In genomic region chr14:87415486-87415807, GRCm38 (mm10) we compare ENCODE assay signal across 8 mouse cellular contexts. TPM values are rescaled to one million over a fixed set of nuclear protein-coding genes. Genes with fewer than 3 reads are reported as not detected.
DNase-seq lines count a peak whose midpoint lies in the region; ATAC-seq and TF ChIP-seq lines count a peak whose summit lies in the region.

No protein-coding gene starts in this region.

- no peaks in the 10 kb centered on the region for H3K27me3 ChIP-seq in kidney, adult 2 months (replicated peaks; ENCODE audit: control insufficient read depth, insufficient read depth, low read length)
- H3K27me3 ChIP-seq in hindbrain, embryonic 11.5 days (ENCODE audit: control insufficient read depth, insufficient read depth, low read length) = no peaks in the 10 kb centered on the region
- no peaks in the 10 kb centered on the region for H3K27me3 ChIP-seq in midbrain, embryonic 11.5 days (ENCODE audit: control insufficient read depth, insufficient read depth, low read length)

- H3K4me3 ChIP-seq in kidney, adult 2 months (ENCODE audit: insufficient read depth, low read depth, low read length) = peak overlapping the region; percentile 32
- peak overlapping the region; percentile 62 for H3K4me3 ChIP-seq in bone marrow macrophage, adult 2 months (ENCODE audit: insufficient read depth, low read length)
- peak overlapping the region; percentile 82 for H3K4me3 ChIP-seq in hindbrain, embryonic 11.5 days (ENCODE audit: low read depth, low read length)
- peak overlapping the region; percentile 82 for H3K4me3 ChIP-seq in midbrain, embryonic 11.5 days (ENCODE audit: low read depth, low read length)

- peak overlapping the region; percentile 87 for H3K4me2 ChIP-seq in hindbrain, embryonic 11.5 days (replicated peaks; ENCODE audit: low read depth, low read length)
- H3K4me2 ChIP-seq in midbrain, embryonic 11.5 days = peak overlapping the region; percentile 59

- H3K9ac ChIP-seq in hindbrain, embryonic 11.5 days (ENCODE audit: low read depth, low read length) = no peak overlapping the region
- peak overlapping the region; percentile 95; the same call in 1 of the 2 replicates for H3K9ac ChIP-seq in midbrain, embryonic 11.5 days (ENCODE audit: low read length)

- H3K9me3 ChIP-seq in hindbrain, embryonic 11.5 days (ENCODE audit: control insufficient read depth, low read length) = no peaks in the 10 kb centered on the region
- H3K9me3 ChIP-seq in midbrain, embryonic 11.5 days (ENCODE audit: control insufficient read depth, low read length) = no peaks in the 10 kb centered on the region

- no peak for TF ChIP-seq POLR2A in kidney, adult 2 months (IDR thresholded peaks at IDR 0.05; ENCODE audit: low read depth, low read length)
- 0 out of 2 replicates have a peak, but pooled peaks have one; percentile 71 for TF ChIP-seq POLR2A in bone marrow macrophage, adult 2 months (IDR thresholded peaks at IDR 0.05; ENCODE audit: borderline replicate concordance, low read depth, low read length)

- H3K27ac ChIP-seq in kidney, adult 2 months (ENCODE audit: insufficient read depth, low read depth, low read length) = 0 out of 2 replicates have a peak overlapping the region, but pooled peaks have one; percentile 41
- peak overlapping the region; percentile 11; the same call in 1 of the 2 replicates for H3K27ac ChIP-seq in bone marrow macrophage, adult 2 months (ENCODE audit: insufficient read depth, low read depth, low read length)
- no peak overlapping the region for H3K27ac ChIP-seq in hindbrain, embryonic 11.5 days (ENCODE audit: low read depth, low read length)
- no peak overlapping the region for H3K27ac ChIP-seq in midbrain, embryonic 11.5 days (ENCODE audit: low read depth, low read length)

- WGBS in kidney, adult 2 months = under 1% methylated on average over 11 of the region's 11 CpGs
- 7% methylated on average over 11 of the region's 11 CpGs for WGBS in hindbrain, embryonic 11.5 days
- 4% methylated on average over 11 of the region's 11 CpGs for WGBS in midbrain, embryonic 11.5 days

- H3K36me3 ChIP-seq in kidney, adult 2 months (ENCODE audit: control insufficient read depth, insufficient read depth, low read length) = no peaks in the 10 kb centered on the region
- no peaks in the 10 kb centered on the region for H3K36me3 ChIP-seq in hindbrain, embryonic 11.5 days (ENCODE audit: control insufficient read depth, insufficient read depth, low read length)
- H3K36me3 ChIP-seq in midbrain, embryonic 11.5 days (ENCODE audit: control insufficient read depth, insufficient read depth, low read length) = no peaks in the 10 kb centered on the region

- H3K4me1 ChIP-seq in kidney, adult 2 months (ENCODE audit: control insufficient read depth, insufficient read depth, low read length) = no peaks in the 10 kb centered on the region; the same call in 1 of the 2 replicates
- peaks cover 11% of the 10 kb centered on the region for H3K4me1 ChIP-seq in bone marrow macrophage, adult 2 months (ENCODE audit: control insufficient read depth, insufficient read depth, low read length)
- no peaks in the 10 kb centered on the region for H3K4me1 ChIP-seq in hindbrain, embryonic 11.5 days (replicated peaks; ENCODE audit: control insufficient read depth, insufficient read depth, low read length)
- peaks cover 6% of the 10 kb centered on the region for H3K4me1 ChIP-seq in midbrain, embryonic 11.5 days (ENCODE audit: control insufficient read depth, insufficient read depth, low read length)

- TF ChIP-seq CTCF in kidney, adult 2 months (conservative IDR thresholded peaks at IDR 0.05; ENCODE audit: insufficient read depth, insufficient read length, low read depth, low read length) = no peak
- TF ChIP-seq CTCF in bone marrow macrophage, adult 2 months (IDR thresholded peaks at IDR 0.05; ENCODE audit: low read depth, low read length) = no peak

- no peak for DNase-seq in kidney, adult 2 months
- no peak for DNase-seq in kidney, postnatal 10 days
- no peak for DNase-seq in hindbrain, embryonic 11.5 days (ENCODE audit: low spot score)
- no peak for DNase-seq in midbrain, embryonic 11.5 days (ENCODE audit: low spot score, missing footprints)
- DNase-seq in urinary bladder, adult 18-20 months (ENCODE audit: low spot score in 2 of 2) = no peak
- DNase-seq in right cerebral cortex, adult 2 months (ENCODE audit: low spot score in 2 of 2) = no peak
- DNase-seq in thymus, postnatal 36 days = no peak

- peak; percentile 0; the same call in 1 of the 2 replicates for ATAC-seq in hindbrain, embryonic 11.5 days (ENCODE audit: low FRiP score)
- no peak for ATAC-seq in midbrain, embryonic 11.5 days (ENCODE audit: low FRiP score)

RNA-seq across cellular contexts. Expression of gene Tdrd3, which starts 1.0 kb away (rescaled TPM):
- 4.1 and 4.9 TPM in 2 replicates for polyA plus RNA-seq in kidney, adult 2 months (2012; rRNA removed)
- 14.8 and 19.4 TPM in 2 replicates for polyA plus RNA-seq in bone marrow macrophage, adult 2 months (2012; ENCODE audit: insufficient read depth, insufficient read length, missing spikeins)
- polyA plus RNA-seq in hindbrain, embryonic 11.5 days (2014; fragmentation: Nextera tagmentation; extraction: Ambion mirVana) = 46.0 and 48.8 TPM in 2 replicates
- polyA plus RNA-seq in midbrain, embryonic 11.5 days (2014; fragmentation: Nextera tagmentation; extraction: Ambion mirVana) = 44.1 and 50.5 TPM in 2 replicates

Comparison
In these comparisons a context has a peak if more than half of its experiments do, and no peak if none do; other contexts are left out.
1. H3K27ac ChIP-seq: peak in kidney, adult 2 months (single experiment) and bone marrow macrophage, adult 2 months (single experiment); none in hindbrain, embryonic 11.5 days (single experiment) and midbrain, embryonic 11.5 days (single experiment).
2. H3K4me3 ChIP-seq: peak in every context shown above with its lines; median percentile 82 in hindbrain, embryonic 11.5 days; 82 in midbrain, embryonic 11.5 days; 62 in bone marrow macrophage, adult 2 months; 32 in kidney, adult 2 months.